Mouse (Mus musculus) ovary, postnatal 36 days (tissue): ENCODE data around the gene Aamp.

Experiments used
- DNase-seq: peaks from one replicate; pipeline ENCODE4 v3.0.0; 2022; ENCODE audit warnings: low spot score, mixed read lengths

The Aamp gene

DNA sequence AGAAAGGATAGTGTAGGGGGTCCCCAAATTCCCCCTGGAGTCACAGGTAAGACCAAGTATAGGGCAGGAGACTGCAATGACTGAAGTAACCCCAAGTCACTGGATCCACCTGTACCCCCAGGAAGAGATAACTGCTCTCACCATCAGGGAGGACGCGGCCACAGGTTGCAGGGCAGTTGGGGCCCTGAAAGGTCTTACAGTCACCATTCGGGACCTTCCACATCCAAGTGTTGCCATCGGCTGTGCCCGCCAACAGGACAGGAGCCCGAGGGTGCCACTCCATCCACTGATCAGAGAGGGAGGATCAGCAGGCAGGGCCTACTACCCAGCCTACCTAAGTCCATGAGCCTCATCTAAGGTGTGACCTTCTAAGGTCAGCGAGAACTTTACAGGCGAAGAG lies 2.7 kb downstream of the Aamp start:
- DNase-seq, result no peak

DNA sequence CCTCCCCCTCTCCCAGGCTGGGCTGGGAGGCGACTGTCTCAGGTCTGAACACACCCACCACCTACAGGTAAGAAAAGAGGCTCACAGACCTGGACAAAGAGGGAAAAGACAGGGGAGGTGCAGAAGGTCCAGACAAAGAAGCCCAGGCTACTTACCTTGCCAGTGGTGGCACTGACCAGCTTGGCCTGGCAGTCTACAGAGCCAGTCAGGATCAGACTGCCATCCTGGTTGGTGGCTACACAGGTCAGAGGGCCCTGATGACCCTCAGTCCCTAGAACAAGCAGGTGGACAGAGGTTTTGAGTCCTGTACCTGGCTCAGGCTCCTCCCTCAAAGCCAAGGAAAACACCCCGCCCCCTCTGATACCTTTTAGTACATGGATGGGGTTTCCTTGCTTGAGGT lies 3.2 kb downstream of the Aamp start:
- no peak for DNase-seq

DNA sequence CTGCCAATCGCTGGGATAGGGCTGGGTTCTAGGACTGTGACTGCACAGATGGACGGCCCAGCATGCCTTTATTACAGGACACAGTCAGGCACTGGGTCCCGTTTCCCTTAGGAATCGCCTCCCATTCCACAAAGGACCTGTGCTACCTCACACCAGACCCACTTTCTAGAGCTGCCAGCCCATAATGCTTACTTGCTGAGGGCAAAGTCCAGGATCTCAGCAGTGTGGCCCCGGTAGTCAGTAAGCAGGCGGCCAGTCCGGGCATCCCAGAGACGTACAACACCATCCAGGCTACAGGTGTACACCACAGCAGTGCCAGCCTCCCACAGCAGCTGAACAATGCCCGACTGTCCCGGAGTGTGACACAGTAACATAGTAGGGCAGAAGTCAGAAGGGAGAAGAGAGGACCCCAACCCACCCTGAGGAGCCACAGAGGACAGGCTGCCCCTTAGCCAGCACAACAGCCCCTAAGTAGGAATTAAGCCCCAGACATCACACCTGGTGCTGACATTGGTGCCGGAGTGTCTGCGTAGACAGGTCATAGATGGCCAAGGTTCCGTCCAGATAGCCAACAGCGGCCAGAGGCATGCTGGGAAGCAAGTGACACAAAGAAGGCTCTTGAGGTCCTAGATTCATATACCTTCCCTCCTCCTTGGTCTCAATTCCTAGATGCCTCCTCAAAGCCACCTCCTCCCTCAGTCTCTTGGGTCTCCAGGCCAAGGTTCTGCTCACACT lies 3.8 kb downstream of the Aamp start:
- DNase-seq, result no peak

DNA sequence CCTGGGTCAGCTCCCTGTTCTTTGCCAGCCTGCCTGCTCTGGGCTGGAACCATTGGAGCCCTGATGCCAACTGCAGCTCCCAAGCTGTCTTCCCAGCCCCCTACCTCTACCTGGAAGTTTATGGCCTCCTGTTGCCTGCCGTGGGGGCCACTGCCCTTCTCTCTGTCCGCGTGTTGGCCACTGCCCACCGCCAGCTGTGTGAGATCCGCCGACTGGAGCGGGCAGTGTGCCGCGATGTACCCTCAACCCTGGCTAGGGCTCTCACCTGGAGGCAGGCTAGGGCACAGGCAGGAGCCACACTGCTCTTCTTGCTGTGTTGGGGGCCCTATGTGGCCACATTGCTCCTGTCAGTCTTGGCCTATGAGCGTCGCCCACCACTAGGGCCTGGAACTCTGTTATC lies 5.5 kb downstream of the Aamp start:
- no peak for DNase-seq

DNA sequence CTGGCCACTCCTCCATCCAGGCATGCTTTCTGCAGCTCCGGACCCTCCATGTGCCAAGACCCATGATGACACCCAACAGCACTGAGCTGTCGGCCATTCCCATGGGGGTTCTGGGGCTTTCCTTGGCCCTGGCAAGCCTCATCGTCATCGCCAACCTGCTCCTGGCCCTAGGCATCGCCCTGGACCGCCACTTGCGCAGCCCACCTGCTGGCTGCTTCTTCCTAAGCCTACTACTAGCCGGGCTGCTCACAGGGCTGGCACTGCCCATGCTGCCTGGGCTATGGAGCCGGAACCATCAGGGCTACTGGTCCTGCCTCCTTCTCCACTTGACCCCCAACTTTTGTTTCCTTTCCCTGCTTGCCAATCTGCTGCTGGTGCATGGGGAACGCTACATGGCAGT lies 6.0 kb downstream of the Aamp start, which contains the start of gene Gpbar1:
TSS of gene Gpbar1 (plus strand) at position 13 of the 400 bp plus-strand sequence.
- no peak for DNase-seq

DNA sequence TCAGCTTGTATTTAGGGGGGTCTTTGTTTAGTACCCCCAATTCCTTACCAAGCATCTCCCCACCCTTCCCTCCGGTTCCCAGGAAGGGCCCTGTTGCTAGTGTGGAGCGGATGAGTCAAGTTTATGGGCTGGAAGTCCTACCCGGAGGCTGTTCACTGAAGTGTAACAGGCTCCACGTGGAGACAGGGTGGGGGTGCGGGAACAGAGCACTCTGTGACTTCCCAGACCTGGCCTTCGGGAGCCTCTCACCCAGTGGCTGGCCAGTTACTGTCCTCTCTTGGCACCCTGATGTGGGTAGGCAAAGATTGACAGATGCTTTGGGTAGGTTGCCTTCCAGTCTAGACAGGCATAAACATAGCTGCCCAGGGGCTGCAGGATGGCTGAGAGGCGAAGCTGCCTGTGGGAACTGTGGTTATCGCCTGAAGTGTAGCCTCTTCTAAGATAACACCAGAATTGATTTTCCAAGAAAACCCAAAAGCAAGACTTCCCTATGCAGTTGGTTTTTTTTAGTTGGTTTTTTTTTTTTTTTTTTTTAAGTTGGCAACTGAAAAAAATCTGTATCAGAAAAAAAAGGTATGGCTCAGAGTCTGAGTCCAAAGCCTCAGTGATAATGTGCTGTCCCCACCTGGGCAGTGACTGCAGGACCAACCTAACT lies 6.5 kb downstream of the Aamp start:
- DNase-seq, result no peak

DNA sequence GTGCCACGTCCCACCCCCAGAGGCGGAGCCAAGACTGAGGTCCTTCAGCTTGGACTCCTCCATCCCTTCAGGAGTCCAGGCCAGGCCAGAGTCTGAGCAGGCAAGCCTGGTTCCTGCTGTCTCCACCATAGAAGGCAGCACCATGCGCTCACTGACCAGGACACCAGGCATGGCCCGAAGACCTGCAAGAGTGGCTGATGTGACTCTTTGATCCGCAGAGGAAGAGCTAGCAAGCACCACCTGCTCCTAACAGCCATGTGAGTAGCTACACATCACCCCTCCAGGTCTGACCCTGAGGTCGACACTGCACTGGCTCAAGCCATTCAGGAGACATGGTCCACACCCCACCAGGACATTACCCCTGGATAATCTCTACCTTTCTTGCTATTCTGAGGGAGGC lies 7.5 kb downstream of the Aamp start:
- no peak for DNase-seq

DNA sequence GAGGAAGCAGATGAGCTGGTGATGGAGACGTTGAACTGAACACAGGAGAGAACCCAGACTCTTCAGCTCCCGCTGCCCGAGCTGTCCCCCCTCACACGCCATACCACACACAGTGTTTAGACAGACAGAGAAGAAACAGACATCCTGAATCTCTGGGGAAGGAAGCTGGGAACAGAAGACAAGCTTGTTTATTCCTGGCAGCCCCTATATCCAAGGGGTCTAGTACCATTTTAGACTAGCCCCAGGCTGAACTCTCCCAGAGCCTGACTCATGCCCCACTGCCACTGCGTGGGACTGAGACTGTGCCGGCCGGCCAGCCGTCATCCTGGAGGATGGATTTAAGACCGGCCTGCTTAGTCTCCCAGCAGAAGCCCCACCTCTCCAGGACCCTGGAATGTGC lies 9.5 kb downstream of the Aamp start:
- no peak for DNase-seq

DNA sequence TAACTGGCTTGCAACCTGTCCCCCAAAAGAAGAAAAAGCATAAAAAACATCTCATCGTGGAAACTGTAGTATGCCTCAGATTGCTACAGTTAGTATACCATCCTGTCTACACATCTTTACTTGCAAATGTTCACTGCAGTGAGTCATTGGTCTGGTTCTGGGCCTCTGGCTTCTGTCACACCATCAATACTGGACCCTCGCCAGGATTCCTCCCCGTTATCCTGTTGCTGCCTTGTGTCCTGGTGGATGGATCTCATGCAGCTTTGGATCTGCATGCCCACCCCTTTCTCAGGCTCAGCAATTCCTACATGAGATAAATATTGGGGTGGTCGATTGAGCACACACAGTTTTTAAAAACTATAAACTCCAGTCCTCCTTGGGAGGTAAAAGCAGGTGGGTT lies 12.9 kb downstream of the Aamp start:
- no peak for DNase-seq

DNA sequence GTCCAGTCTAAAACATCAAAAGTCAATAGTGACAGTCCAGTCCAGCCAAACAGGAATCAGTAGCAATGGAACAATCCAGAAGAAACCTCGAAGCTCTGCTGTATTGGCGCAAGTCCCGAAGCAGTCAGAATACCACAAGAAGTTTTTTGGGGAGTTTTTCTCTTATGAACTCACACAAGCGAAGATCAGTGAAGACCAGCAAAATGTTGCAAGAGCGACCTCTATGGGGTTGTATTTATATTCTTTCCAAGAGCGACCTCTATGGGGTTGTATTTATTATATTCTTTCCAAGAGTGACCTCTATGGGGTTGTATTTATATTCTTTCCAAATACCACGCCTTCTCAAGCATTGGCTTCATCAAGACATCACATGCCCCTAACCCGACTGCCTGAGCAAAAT lies 15.8 kb downstream of the Aamp start:
- DNase-seq, result no peak

DNA sequence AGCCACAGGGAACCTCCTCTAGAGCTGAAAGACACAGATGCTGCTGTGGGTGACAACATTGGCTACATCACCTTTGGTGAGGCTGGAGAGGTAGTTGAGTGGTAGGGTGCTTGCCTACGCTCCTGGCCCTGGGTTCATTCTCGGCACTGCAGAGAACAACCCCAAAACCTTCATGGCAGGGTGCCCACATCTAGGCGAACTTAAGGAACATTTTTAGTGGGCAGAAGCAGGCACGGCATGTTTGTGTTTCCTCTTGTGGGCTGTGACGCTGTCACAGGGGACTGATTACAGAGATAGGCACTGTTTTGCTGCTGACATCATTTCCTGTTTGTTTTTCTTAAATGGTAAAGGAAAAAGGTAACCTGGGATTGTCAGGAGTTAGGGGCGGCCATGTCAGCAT lies 22.0 kb downstream of the Aamp start:
- DNase-seq, result no peak

DNA sequence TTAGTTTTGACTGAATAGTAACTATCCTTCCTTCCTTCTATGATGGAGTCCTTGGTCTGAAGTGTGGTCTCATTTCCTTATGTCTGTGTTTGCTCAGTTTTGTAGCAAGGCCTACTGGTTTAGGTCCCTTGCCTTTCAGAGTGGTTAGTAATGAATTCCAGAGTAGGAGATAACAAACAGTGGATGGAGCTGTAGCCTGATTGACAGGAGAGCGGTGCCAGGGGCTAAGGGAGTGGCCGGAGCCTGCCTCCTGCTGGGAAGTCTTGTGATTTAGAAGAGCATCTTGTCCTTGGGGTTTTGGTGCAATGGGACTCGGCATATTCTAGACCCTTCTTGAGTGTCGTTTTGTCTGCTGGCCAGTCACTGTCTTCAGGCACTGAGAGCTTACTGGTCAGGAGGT lies 27.8 kb downstream of the Aamp start:
- DNase-seq, result no peak

DNA sequence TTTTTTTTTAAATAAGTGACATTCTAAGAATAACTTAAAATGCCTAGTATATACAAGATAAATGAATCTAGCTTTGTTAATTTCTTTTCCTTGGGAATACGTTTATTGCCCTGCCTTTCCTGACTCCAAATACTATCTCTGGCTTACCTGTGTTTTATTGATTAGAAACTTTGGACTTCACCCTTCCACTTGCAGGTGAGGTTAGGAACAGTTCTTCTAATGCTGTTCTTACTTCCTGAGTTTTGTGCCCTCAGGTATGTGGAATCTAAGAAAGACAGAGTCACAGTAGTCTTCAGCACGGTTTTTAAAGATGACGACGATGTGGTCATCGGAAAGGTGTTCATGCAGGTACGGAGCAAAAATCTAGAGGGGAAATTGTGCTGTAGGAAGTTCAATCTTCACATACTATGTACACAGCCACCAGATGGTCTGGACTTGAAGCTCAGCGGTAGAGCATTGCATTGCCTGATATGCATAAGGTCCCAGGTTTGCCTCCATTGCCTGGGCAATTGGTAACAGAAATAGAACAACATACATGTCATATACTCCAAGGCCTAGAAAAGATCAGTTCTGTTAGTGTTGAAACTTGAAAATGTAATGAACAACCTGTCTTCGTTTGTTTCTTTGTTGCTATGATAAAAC lies 28.7 kb downstream of the Aamp start:
- no peak for DNase-seq

DNA sequence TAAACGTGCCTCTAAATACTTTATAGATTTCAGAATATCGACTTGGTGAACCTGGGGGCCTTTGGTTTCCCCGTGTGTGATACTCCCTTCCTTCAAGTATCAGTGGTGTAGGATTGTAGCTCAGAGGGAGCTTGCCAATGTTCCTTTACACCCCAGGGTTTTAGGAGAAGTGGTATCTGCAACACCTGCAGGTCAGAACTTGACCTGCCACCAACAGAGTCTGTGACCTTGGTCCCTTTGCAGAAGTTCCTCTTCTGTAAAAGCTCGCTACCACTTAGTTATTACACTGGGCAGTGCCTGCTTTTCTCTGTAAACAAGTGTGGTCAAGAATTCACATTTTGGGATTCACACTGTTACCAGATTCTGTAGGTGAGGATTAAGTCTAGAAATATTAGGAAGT lies 34.4 kb downstream of the Aamp start:
- DNase-seq, result no peak

DNA sequence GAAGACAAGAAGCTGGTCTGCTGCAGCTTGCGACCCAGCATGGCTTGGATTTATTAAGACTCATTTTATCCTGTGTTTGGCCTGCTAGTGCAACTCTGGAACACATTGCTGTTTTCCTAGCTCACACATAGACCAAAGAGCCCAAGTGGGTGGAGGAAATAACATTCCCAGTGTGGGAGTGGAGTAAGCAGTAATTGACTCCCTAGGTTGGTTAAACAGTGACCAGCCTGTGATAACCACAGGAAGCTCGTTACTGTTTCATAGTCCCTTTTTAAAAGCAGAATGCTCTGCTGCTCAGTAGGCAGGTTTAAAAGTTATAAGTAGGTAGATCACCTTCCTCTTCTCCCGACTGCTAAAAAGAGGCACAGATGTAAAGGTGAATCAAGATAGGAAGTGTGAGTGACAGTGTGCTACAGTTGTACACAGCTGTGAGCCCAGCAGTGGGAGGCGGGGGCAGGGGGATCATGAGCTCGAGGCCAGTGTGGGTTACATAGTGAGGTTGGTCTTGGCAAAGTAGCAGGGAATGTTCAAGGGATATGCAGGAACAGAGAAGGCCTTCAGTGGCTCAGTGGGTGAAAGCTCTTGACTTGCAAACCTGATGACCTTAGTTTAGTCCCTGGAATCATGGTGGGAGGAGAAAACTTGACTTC lies 35.1 kb downstream of the Aamp start:
- DNase-seq, result no peak

DNA sequence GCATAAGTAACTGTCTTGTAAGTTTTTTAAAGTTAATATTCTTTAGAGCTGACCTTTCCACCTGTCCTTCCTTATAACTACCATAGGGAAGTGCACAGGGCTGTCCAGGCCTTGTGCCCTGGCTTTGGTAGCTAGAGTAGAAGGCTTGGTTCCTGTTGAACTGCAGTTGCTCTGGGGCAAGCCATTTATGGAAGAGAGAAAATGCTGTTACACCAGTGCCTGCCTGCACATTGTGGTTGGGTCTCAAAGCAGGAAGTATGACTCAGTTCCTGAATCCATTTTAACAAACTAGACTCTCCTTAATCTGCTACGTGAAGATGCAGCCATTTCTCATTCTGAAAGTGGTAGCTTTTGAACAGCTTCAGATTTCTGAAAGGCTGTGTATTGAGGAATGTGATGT lies 35.7 kb downstream of the Aamp start:
- no peak for DNase-seq

DNA sequence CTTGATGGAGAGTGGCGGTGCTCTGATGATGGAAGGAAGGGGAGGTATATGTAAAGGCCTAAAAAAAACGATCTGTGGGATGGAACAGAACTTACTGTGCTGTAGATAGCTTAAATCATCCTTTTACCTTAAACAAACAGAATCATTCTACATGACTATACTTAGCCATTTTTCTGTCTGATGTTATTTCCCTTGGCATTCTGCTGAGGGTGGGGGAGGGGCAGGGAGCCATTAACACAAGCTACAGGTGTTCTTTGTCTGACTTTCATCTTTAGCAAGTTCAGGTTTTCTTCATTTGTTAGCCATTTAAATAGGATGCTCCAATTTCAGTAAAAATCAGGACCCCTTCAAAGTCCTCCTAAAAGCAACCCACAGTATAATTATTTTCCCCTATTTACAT lies 39.0 kb downstream of the Aamp start:
- DNase-seq, result no peak

DNA sequence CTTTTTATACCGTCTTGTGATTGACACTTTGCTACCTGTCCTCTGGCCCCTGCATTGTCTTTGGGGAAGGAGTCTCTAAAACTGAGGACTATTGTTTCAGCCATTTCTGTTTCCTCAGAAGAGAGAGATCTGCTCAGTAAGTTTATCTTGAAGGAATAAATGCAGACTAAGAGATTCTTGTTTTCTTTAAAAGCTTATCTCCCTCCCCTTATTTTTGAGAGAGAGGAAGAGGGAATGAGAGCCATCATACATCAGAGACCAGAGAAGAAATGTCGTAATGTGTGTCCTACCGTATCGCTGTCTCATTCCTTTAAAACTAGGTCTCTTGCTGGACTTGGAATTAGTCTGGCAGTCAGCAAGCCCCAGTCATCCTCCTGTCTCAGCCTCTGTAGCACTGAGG lies 43.7 kb downstream of the Aamp start:
- DNase-seq, result no peak

DNA sequence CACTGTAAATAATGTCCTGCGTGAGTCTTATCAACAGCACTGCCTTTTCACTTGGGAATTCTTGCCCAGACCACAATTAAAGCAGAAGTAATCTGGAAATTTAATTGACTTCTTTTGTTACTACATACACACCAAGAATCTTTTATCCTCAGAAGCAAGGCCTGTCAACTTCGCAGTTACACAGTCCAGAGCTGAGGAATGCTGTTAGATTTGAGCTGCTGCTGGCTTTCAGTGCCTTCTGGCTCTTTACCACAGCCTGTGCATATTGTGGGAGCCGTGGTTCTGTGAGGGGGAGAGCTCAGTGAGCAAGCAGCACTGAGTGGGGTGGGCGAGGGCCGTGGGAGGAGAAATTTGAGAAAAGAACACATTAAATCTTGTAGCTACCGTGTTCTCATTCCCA lies 44.2 kb downstream of the Aamp start:
- DNase-seq, result no peak

DNA sequence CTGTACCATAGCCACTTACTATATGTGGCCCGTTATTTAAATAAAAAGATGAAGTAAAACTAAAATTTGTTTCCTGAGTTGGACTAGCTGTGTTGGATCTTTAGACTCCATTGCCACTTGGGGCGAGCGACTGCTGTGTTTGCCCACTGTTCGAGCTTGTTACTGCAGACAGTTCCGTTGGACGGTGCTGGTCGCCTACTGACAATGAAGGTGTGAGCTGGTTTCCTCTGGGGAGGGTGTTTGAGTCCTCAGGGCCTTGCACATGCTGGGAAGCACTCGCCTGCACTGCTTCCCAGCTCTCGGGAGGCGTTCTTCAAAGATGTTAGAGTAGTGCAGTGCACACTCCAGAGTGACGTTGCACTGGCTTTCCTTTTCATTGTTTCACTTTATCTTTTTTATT lies 44.9 kb downstream of the Aamp start:
- no peak for DNase-seq

DNA sequence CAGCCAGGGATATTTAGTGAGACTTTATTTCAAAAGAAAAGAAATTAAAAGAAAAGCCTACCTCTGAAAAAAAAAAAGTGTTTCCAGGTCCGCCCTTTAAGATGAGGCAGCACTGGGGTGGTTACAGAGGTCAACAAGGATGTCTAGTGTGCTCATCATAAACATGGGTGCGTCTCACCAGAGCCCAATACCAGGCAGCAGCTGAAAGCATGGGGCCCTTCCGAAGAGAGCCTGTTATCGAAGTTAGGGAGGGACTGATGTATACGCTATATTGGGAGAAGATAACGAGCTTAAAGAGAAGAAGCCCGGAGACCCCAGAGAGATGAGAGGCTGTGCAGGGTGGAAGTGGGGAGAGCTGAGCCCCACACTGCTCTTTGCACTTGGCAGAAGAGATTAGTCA lies 45.4 kb downstream of the Aamp start:
- no peak for DNase-seq

DNA sequence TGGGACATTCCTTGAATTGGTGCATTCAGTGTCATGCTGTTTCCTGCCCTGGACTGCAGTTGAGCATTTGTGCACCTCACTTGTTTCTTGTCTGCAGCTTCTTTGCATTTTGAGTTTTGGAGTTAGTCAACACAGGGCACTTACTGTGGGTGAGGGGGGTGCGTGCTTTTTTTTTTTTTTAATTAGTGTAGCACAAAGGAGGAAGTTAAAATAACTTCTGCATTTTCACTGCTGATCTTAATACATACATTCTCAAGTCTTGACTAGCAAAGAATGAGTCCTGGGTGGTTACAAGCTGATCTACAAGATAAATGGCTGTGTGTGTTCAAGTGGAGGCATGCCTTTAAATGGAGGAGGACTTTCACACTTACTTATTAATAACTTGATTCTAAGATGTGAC lies 46.4 kb downstream of the Aamp start:
- DNase-seq, result no peak

DNA sequence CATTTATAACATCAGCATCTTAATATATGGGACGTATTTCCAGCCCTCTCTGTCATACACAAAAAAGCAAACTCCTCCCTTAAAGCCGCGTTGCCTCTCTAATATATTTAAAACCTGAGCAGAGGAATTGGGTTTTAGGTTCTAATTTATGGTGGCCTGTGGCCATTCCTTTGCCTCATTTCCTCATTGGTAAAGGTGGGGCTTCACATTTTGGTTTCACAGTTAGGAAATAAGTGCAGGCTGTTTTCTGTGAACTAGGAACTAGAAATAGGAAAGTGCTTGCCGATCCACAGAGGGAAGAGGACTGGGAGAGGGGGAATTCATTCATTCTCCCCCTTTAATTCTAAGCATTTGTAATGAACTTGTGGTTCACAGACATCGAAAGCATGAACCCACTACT lies 46.9 kb downstream of the Aamp start:
- no peak for DNase-seq
